Mouse (Mus musculus): ENCODE data around the gene Ano10. TPM values are rescaled to one million over a fixed set of nuclear protein-coding genes. Genes with fewer than 3 reads are reported as not detected.

The Ano10 gene
- polyA plus RNA-seq, 1 experiment, result 3.2 TPM

DNA sequence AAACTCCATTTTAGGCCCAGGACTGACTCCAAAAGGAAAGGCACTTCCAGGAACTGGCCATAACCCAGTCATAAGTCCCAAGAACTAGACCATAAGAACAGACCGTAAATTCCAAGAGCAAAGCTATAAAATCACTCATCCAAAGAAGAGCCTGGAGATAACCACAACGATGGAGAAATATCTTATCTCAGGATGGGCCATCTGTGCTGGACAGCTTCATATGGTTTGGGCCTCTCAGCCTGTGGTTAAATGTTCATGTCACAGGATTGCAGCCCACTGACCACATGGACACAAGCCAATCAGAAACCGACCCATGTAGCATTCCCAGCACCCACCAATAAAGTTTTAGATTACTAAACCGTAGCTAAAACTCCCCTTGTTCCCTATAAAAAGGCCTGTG, 18.1 kb downstream of the Ano10 start:
- Histone ChIP-seq H3K36me3 (replicated peaks; ENCODE audit: low read length) (no peaks in the 10 kb centered on the region), H3K9me3 (peaks cover 12% of the 10 kb centered on the region; the same call in 1 of the 2 replicates), H3K27me3 (replicated peaks) (peaks cover 3% of the 10 kb centered on the region), H3K4me3 (replicated peaks) (no peak overlapping the region), H3K4me1 (peaks cover 6% of the 10 kb centered on the region; the same call in 1 of the 2 replicates)
- TF ChIP-seq FLI1 (IDR thresholded peaks at IDR 0.05; ENCODE audit: low read length) (no peak), GATA1 (IDR thresholded peaks at IDR 0.05; ENCODE audit: borderline replicate concordance, low read length) (no peak)

DNA sequence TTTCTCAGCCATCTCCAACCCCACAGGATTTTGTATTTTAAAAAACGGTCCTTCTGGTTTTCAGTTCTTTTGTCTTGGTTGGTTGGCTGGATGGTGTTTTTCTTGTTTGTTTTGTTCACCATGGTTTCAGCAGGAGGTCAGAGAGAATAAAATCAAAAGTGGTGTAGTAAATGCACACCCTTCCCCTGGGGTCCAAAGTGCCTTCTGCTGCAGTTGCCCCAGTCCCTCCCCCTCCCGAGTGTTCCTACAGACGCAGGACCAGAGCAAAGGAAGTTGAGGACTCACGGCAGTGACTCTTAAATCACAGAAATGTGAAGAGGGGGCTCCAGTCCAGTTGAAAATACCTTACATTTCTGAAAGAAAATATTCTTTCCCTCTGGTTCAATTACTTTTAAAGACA, 19.9 kb downstream of the Ano10 start:
- peaks cover 5% of the 10 kb centered on the region for H3K27me3 ChIP-seq (replicated peaks)
- TF ChIP-seq GATA1 (IDR thresholded peaks at IDR 0.05; ENCODE audit: borderline replicate concordance, low read length) (no peak), FLI1 (IDR thresholded peaks at IDR 0.05; ENCODE audit: low read length) (no peak)
- H3K9me3 ChIP-seq, result peaks cover 8% of the 10 kb centered on the region; the same call in 1 of the 2 replicates
- no peak overlapping the region for H3K4me3 ChIP-seq (replicated peaks)
- no peaks in the 10 kb centered on the region for H3K36me3 ChIP-seq (replicated peaks; ENCODE audit: low read length)
- peaks cover 6% of the 10 kb centered on the region; the same call in 1 of the 2 replicates for H3K4me1 ChIP-seq

DNA sequence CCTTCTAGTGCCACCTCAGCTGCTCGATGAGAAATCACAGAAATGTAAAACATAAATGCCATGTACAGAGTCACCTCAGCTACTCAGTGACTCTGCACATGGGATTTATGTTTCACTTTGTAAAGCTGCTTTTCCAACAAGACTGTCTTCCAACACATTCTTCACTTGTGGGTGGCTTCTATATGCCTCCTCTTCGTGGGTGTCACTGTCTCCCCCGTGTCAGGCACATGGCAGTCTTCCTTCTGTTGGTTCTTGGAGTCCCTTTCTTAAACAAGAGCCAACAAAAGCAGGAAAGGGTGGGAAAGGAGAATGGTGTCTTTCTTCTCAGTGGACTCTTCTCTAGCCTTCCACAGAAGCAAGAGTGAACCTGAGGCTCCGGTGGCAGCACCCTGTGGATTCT, 20.3 kb downstream of the Ano10 start:
- H3K4me1 ChIP-seq, result peaks cover 6% of the 10 kb centered on the region; the same call in 1 of the 2 replicates
- no peak overlapping the region for H3K4me3 ChIP-seq (replicated peaks)
- peaks cover 8% of the 10 kb centered on the region; the same call in 1 of the 2 replicates for H3K9me3 ChIP-seq
- no peaks in the 10 kb centered on the region for H3K36me3 ChIP-seq (replicated peaks; ENCODE audit: low read length)
- TF ChIP-seq FLI1 (IDR thresholded peaks at IDR 0.05; ENCODE audit: low read length) (no peak), GATA1 (IDR thresholded peaks at IDR 0.05; ENCODE audit: borderline replicate concordance, low read length) (no peak)
- H3K27me3 ChIP-seq (replicated peaks), result peaks cover 5% of the 10 kb centered on the region

DNA sequence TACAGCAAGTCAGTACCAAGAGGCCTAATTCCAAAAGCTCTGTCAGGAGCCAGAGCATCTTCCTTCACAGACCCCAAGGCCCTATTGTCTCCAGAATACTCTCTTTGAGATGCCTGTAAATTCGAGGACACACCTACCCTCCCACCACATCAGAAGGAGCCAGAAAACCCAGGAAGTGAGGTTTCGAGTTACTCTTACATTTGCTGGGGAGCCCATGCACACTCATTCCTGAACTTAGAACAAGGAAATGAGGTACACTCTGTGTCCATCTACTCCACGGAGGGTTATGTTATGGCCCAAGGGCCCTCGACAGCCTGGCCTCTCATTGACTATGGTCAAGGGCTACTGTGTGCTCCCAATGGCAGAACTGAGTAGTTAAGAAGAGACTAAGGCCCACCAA, 22.4 kb downstream of the Ano10 start:
- H3K27me3 ChIP-seq (replicated peaks), result peaks cover 9% of the 10 kb centered on the region
- H3K36me3 ChIP-seq (replicated peaks; ENCODE audit: low read length), result no peaks in the 10 kb centered on the region
- H3K4me3 ChIP-seq (replicated peaks), result no peak overlapping the region
- TF ChIP-seq FLI1 (IDR thresholded peaks at IDR 0.05; ENCODE audit: low read length), result no peak
- no peak for TF ChIP-seq GATA1 (IDR thresholded peaks at IDR 0.05; ENCODE audit: borderline replicate concordance, low read length)
- H3K9me3 ChIP-seq, result peaks cover 4% of the 10 kb centered on the region; the same call in 1 of the 2 replicates
- H3K4me1 ChIP-seq, result peaks cover 6% of the 10 kb centered on the region; the same call in 1 of the 2 replicates

DNA sequence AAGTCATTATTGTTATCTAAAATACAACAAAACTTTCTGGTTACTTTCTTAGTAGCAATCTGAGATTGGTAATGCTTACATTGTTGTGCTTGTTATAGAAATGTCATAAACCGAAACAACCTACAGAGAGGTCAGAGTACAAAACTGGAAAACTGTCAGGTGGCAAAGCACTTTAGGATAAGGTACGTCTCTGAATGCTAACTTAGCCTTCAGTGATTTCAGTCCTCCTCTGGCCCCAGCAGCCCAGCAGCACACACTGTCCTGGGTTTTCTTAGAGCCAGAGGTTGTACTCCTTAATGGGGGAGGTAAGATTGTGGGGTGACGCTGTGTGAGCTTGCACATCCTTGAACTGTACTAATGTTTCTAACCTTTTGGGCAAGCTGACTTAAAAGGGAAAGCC, 22.9 kb downstream of the Ano10 start:
- Histone ChIP-seq H3K27me3 (replicated peaks) (peaks cover 9% of the 10 kb centered on the region), H3K4me1 (peaks cover 6% of the 10 kb centered on the region; the same call in 1 of the 2 replicates)

DNA sequence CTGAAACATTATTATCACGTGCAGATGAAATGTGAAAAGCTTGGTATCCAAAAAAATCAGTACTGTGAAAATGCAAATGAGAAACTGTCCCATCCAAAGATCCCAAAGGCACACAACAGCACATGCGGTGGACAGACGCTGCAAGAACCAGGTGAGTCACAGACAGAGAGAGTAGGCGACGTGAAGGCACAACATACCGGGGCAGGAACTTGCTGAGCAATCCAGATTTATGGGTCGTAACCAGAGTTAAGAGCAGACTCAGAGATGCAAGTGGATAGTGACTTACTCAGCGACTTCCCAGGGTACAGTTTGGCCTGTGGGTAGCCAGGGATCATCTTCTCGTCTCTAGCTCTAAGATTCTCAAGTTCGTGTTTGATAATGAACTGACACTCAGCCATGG, 23.3 kb downstream of the Ano10 start:
- H3K9me3 ChIP-seq, result no peaks in the 10 kb centered on the region
- H3K4me3 ChIP-seq (replicated peaks), result no peak overlapping the region
- H3K4me1 ChIP-seq, result peaks cover 6% of the 10 kb centered on the region; the same call in 1 of the 2 replicates
- H3K36me3 ChIP-seq (replicated peaks; ENCODE audit: low read length), result no peaks in the 10 kb centered on the region
- peaks cover 11% of the 10 kb centered on the region for H3K27me3 ChIP-seq (replicated peaks)
- TF ChIP-seq FLI1 (IDR thresholded peaks at IDR 0.05; ENCODE audit: low read length), result no peak
- TF ChIP-seq GATA1 (IDR thresholded peaks at IDR 0.05; ENCODE audit: borderline replicate concordance, low read length), result no peak

More for the DNA sequence above, 22.9 kb downstream of the Ano10 start:
- no peaks in the 10 kb centered on the region for H3K9me3 ChIP-seq
- no peaks in the 10 kb centered on the region for H3K36me3 ChIP-seq (replicated peaks; ENCODE audit: low read length)
- H3K4me3 ChIP-seq (replicated peaks), result no peak overlapping the region
- TF ChIP-seq GATA1 (IDR thresholded peaks at IDR 0.05; ENCODE audit: borderline replicate concordance, low read length), result no peak
- TF ChIP-seq FLI1 (IDR thresholded peaks at IDR 0.05; ENCODE audit: low read length), result no peak

DNA sequence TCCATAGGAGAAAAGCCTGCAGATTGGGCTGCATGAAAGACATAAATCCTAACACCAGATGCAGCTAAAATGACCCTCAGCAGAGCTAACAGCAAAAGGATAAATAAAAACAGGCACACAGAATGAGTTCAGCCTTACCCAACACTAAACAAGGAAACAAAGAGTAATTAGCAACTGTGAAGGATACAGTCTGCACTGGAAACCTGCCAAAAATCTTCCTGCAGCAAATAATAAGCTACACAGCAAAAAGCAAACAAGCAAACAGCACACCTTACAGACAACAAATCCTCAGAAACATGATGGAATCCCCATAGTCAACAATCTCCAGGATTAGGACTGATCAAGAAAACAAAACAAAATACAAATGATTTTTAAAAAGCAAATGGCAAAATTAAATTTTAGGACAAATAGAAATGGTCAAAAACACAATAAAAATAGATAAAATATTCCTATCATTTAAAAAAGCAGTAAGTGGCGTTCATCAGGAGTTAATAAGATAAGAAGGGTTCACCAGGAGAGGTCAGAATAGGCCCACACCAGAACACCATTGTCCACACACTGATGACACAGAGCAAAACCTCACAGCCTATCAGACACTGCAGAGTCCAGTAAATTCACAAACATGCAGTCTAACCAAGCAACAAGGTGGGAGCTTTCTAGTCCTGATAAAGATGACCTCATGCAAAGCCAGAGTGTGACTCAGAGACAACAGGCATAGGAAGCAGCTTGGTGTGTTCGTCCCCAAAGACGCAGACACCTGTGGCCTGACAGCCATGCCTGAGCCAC, 24.8 kb downstream of the Ano10 start:
- no peak overlapping the region for H3K4me3 ChIP-seq (replicated peaks)
- no peaks in the 10 kb centered on the region for H3K4me1 ChIP-seq
- TF ChIP-seq FLI1 (IDR thresholded peaks at IDR 0.05; ENCODE audit: low read length) (no peak), GATA1 (IDR thresholded peaks at IDR 0.05; ENCODE audit: borderline replicate concordance, low read length) (no peak)
- H3K36me3 ChIP-seq (replicated peaks; ENCODE audit: low read length), result no peaks in the 10 kb centered on the region
- peaks cover 13% of the 10 kb centered on the region for H3K27me3 ChIP-seq (replicated peaks)
- H3K9me3 ChIP-seq, result no peaks in the 10 kb centered on the region

DNA sequence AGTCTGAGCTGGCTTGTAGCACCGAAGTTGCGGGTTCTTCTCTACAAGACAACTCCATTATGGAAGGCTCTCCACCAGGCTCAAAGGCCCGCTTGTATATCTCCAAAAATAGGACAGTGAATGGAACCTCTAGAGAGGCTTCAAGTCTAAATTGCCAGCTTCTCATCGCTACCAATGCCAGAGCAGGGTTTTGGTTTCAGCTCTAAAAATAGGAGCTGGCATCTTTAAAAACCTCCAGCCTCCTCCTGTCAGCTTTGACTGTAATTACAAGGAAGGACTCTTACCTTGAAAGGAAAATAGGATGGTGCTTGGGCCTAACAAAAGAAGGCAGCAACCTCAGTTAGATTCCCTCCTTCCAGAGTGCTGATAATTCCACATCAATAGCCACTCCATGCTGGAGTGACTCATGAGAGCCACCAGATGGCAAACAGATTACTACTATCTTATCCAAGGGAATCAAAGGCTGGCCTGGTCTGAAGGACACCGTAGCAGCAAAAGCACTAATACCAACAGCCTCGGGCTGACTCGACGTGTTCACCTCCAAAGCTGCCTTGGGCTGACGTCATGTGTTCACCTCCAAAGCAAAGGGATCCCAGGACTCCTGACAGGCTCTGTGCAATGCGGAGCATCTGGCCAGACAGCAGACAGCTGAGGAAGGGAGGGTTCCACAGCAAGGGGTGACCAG, 28.6 kb downstream of the Ano10 start:
- TF ChIP-seq GATA1 (IDR thresholded peaks at IDR 0.05; ENCODE audit: borderline replicate concordance, low read length), result no peak
- no peak for TF ChIP-seq FLI1 (IDR thresholded peaks at IDR 0.05; ENCODE audit: low read length)
- Histone ChIP-seq H3K9me3 (no peaks in the 10 kb centered on the region), H3K4me3 (replicated peaks) (no peak overlapping the region)

DNA sequence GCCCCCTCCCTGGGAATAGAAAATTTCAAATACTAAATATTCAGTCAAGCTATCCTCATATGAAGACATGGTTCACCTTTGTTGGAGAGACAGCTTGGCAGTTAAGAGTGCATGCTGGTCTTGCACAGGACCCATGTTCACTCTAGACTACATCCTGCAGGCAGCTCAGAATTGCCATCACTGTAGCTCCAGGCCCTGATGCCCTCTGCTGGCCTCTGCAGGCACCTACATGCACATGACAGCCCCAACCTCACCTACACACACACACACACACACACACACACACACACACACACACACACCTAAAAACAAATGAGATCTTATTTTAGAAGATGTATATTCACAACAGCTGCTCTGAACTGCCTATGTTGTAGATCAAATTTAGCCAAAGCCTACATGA, 31.1 kb downstream of the Ano10 start:
- Histone ChIP-seq H3K27me3 (replicated peaks) (peaks cover 19% of the 10 kb centered on the region), H3K9me3 (no peaks in the 10 kb centered on the region), H3K36me3 (replicated peaks; ENCODE audit: low read length) (no peaks in the 10 kb centered on the region), H3K4me1 (no peaks in the 10 kb centered on the region), H3K4me3 (replicated peaks) (no peak overlapping the region)
- TF ChIP-seq GATA1 (IDR thresholded peaks at IDR 0.05; ENCODE audit: borderline replicate concordance, low read length) (no peak), FLI1 (IDR thresholded peaks at IDR 0.05; ENCODE audit: low read length) (no peak)

More for the DNA sequence above, 28.6 kb downstream of the Ano10 start:
- H3K27me3 ChIP-seq (replicated peaks), result peaks cover 18% of the 10 kb centered on the region
- no peaks in the 10 kb centered on the region for H3K4me1 ChIP-seq
- H3K36me3 ChIP-seq (replicated peaks; ENCODE audit: low read length), result no peaks in the 10 kb centered on the region

DNA sequence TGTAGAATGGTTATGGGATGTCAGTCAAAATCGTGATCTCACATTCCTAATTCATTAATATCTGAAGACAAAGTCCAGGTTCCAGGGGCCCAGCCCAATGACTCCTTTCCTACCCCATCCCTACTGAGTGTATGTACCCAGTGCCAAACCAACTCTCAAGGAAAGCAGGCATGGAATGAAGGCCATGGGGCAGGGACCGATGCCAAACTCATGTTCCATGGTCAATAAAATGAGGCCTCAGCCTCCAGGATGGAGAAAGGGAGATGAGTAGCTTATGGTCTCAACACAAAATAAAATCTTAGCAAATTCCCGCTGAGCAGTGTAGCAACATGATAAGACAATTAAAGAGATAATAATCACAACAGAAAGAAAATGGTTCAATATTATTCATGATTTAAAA, 39.8 kb downstream of the Ano10 start:
- Histone ChIP-seq H3K4me1 (no peaks in the 10 kb centered on the region), H3K36me3 (replicated peaks; ENCODE audit: low read length) (no peaks in the 10 kb centered on the region), H3K27me3 (replicated peaks) (peaks cover 14% of the 10 kb centered on the region), H3K4me3 (replicated peaks) (no peak overlapping the region), H3K9me3 (no peaks in the 10 kb centered on the region)
- TF ChIP-seq FLI1 (IDR thresholded peaks at IDR 0.05; ENCODE audit: low read length), result no peak
- no peak for TF ChIP-seq GATA1 (IDR thresholded peaks at IDR 0.05; ENCODE audit: borderline replicate concordance, low read length)

All from megakaryocyte, embryonic 14.5 days (primary cell).